Mouse (Mus musculus) urinary bladder, postnatal 10 days (tissue): ENCODE measurements around the gene Prrc2a.

Experiments used
- DNase-seq: peaks from one replicate; pipeline ENCODE4 v3.0.0; 2022; ENCODE audit warnings: low spot score

The Prrc2a gene

GRCm38 (mm10) chr17:35162121-35162520 is 2.6 kb downstream of the Prrc2a start:
- DNase-seq, result no peak

- no peak for DNase-seq
Observed at GRCm38 (mm10) chr17:35161421-35161820, 3.3 kb downstream of the Prrc2a start.

- no peak for DNase-seq
Observed at GRCm38 (mm10) chr17:35159638-35160037, 5.1 kb downstream of the Prrc2a start.

DNA sequence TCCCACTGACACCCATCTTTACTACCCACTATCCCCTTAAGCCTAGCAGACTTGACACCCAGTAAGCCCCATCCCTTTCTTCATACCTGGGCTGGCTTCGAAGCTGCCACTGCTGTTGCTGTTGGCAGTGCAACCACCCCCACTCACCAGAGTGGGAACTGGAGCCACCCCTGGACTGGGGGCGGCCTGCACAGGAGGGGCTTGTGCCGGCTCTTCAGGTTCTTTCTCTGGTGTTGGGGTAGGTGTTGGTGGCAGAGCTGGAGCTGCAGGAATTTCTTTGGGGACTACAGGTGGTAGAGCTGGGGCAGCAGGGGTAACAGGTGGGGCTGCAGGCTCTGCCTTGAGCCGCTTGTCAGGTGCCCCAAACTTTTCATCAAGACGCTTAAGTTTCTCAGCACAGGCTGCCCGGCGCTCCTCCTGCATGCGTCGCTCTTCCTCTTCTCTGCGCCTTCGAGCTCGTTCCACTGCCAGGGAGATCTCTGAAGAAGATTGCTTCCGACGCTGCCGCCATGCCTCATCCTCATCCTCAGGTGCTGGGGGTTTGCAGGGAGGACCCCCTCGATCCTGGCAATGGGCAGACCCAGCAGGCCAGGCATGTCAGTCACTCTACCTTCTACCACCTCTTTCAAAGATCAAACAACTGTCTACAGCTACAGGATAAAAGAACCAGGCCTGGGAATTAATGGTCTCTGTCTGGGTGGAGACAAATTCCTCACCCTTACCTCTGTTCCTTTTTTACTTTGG is 5.7 kb downstream of the Prrc2a start:
- no peak for DNase-seq

- DNase-seq, result no peak
Observed at GRCm38 (mm10) chr17:35157661-35158175, 7.0 kb downstream of the Prrc2a start.

DNA sequence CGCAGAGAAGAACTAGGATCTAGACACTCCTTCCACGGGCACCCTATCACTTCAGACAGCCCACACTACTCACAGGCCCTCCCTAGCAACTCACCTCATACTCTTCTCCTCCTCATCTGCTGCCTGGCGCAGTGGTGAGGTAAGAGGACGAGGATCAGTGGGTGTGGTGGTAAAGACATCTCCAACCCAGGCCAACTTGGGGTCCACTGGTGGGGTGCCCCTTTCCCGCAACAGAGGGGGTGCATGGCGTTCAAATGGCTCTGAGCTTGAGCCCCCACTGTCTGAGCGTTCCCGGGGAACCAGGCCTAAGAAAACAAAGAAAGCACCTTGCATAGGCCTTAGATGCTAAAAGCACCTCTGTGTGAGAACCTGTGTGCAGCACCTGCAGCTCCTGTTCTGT is 7.4 kb downstream of the Prrc2a start:
- no peak for DNase-seq

DNA sequence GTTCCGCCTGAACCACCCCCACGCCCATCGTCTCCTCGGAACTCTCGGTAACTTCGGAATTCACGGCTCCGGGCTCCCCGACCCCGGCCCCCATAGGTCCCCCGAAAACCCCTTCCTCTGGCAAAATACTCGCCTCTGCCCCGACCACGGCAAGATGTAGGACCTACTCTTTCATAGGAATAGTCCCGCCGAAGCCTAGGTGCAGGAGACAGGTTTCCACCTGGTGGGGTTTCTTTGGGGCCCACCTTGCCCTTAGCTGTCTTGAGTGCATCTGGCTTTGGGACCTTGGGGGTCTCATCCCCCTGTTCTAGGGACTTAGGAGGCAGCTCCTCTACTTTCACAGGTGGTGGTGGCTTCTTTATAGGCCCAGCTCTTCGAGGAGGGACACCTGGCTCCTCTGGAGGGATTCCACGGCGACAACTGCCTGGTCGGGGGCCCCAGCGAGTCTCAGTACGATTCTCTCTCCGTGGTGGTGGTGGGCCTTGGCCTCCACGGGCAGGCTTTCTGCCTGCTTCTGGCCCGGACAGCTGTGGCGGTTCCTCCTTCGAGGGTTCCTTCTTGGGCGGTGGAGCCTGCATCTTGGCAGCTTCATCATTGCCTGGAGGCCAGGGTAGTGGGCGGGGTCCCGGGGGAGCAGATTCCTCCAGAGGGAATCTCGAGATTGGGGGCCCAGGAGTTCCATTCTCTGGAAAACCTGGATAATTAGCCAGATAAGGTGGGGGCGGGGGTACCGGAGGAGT is 8.1 kb downstream of the Prrc2a start:
- no peak for DNase-seq

- no peak for DNase-seq
Observed at GRCm38 (mm10) chr17:35155451-35155850, 9.2 kb downstream of the Prrc2a start.

GRCm38 (mm10) chr17:35154616-35155015 is 10.1 kb downstream of the Prrc2a start:
- DNase-seq, result no peak

GRCm38 (mm10) chr17:35153931-35154330 is 10.8 kb downstream of the Prrc2a start:
- no peak for DNase-seq

- no peak for DNase-seq
Observed at GRCm38 (mm10) chr17:35153077-35153476, 11.6 kb downstream of the Prrc2a start.

DNA sequence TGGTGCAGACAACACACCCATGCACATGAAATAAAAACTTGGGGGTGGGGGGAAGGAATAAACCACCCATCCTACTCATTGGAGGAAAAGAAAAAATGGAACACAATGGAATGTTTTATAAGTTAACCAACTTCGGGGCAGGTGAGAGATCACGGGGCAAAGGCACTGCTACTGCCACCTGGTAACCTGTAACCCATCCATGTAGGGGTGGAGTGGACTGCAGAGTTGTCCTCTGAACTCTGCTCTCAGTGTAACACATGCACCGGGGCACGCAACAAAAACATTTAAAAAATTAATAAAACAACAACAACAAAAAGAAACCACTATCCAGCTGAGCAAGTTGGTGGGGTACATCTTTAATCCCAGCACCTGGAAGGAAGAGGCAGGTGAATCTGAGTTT is 12.6 kb downstream of the Prrc2a start:
- DNase-seq, result no peak

- no peak for DNase-seq
Observed at GRCm38 (mm10) chr17:35147922-35148639, 16.6 kb downstream of the Prrc2a start.

GRCm38 (mm10) chr17:35147348-35147747 is 17.3 kb downstream of the Prrc2a start:
- DNase-seq, result no peak

GRCm38 (mm10) chr17:35146139-35146538 is 18.6 kb downstream of the Prrc2a start:
- no peak for DNase-seq

- no peak for DNase-seq
Observed at GRCm38 (mm10) chr17:35141971-35142370, 22.7 kb downstream of the Prrc2a start.

DNA sequence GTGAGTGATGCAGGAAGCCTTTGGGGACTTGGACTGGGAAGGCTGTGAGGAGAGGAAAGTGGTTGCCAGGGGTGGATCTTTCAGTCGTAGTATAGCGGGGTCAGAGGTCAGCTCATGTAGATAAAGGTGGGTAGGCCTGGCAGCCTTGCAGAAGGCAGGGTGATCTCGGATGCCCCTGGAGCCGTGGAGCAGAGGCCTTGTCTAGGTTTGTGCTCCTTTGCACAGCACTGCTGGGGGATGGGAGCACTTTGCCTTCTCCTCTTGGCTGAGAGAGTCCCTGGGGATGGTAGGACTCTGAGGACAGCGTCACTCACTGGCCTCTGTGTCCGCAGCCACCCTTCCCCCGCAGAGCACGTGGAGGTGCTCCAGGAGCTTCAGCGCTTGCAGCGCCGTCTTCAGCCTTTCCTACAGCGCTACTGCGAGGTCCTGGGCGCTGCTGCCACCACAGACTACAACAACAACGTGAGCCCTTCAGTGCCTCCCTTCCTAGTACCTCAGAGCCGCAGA is 24.2 kb downstream of the Prrc2a start:
- no peak for DNase-seq

DNA sequence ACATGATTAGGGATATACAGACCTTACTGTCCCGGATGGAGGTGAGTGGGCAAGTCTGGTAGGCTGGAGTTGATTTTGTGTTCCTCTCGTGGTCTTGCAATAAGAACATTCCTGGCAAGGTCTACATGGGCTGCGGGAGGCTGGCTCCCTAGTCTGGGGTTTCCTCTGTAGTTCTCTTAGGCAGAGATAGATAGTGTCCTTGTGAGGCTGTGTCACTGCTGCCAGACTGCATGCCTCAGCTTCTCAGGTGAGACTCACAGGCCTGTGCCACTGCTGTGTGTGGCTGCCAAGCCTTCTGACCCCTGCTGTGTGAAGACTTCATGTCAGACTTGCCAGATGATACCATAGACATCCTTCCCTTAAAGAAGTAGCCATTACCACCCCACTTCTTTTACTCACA is 25.4 kb downstream of the Prrc2a start:
- no peak for DNase-seq

- DNase-seq, result no peak
Observed at GRCm38 (mm10) chr17:35135591-35136320, 28.9 kb downstream of the Prrc2a start.

GRCm38 (mm10) chr17:35134801-35135590 is 29.7 kb downstream of the Prrc2a start, which contains the start of gene Bag6:
Gene Bag6 (plus strand): TSS chr17:35135178.
- DNase-seq, result peak; percentile 68

DNA sequence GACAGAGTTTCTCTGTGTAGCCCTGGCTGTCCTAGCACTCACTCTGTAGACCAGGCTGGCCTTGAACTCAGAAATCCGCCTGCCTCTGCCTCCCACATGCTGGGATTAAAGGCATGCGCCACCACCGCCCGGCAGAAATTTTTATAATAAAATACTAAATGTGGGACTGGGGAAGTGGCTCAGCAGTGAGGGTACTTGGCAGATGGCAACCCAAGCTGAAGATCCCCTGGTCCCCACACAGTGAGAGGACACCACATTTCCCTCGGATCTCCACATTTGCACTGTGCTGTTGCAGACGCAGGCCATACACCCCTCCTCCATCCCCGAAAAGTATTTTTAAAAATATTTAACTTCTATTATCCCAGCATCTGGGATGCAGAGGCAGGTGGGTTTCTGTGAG is 31.2 kb downstream of the Prrc2a start:
- DNase-seq, result no peak
